10 mouse cellular contexts compared by ENCODE assay signal in the genomic region with DNA sequence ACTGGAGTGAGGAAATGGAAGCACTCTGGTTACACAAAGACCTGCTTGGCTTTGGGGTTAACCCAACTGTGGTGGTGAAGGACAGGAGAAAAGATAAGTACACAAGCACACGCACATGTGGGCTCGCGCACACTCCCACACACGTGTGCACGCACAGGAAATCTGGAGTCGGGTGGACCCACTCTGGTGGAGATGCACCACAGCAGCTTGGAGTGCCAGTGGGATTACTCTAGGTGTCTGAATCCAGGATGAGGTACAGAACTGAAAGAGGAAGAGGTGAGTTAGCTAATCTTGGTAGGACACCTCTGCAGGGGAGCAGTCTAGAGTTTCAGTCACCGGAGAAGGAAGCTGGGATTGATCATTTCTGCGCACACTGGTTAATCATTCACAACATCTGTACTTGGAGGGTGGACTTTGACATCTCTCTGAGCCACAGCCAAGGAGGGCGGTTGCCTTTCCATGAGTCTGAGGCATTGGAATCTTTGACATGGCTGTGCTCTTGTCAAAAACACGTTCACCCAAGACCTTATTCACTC. TPM values are rescaled to one million over a fixed set of nuclear protein-coding genes. Genes with fewer than 3 reads are reported as not detected.
DNase-seq lines count a peak whose midpoint lies in the region; ATAC-seq and TF ChIP-seq lines count a peak whose summit lies in the region.
"Had no signal": no experiment of that assay in that cellular context is flagged by ENCODE, and none has a peak within 500 bp of the region (broad histone marks: within the 10 kb centered on the region; RNA-seq: fewer than 3 reads in every experiment).

No protein-coding gene starts in this region.

- peak overlapping the region; percentile 23; the same call in 1 of the 2 replicates for H3K4me2 ChIP-seq in liver, embryonic 12.5 days
- H3K4me2 ChIP-seq: hindbrain, embryonic 12.5 days had no signal

- no peak for TF ChIP-seq CTCF in kidney, adult 2 months (conservative IDR thresholded peaks at IDR 0.05; ENCODE audit: insufficient read depth, insufficient read length, low read depth, low read length)

- WGBS in kidney, adult 2 months: 50% methylated on average over 10 of the region's 10 CpGs
- WGBS in liver, embryonic 12.5 days (ENCODE audit: insufficient replicate concordance): 33% methylated on average over 10 of the region's 10 CpGs

- no peak overlapping the region for H3K9ac ChIP-seq in liver, embryonic 12.5 days
- H3K9ac ChIP-seq: hindbrain, embryonic 12.5 days had no signal

- 0 out of 2 replicates have a peak, but pooled peaks cover 3% of the 10 kb centered on the region for H3K9me3 ChIP-seq in liver, embryonic 12.5 days (replicated peaks)
- H3K9me3 ChIP-seq: G1E had no signal

- H3K4me1 ChIP-seq in kidney, adult 2 months (ENCODE audit: control insufficient read depth, insufficient read depth, low read length): peaks cover 5% of the 10 kb centered on the region; the same call in 1 of the 2 replicates
- H3K4me1 ChIP-seq in liver, embryonic 12.5 days: peaks cover 20% of the 10 kb centered on the region

- peak; percentile 57 for ATAC-seq in liver, embryonic 12.5 days
- ATAC-seq in erythroblast, adult 5-6 weeks (replicated peaks; ENCODE audit: low FRiP score, poor library complexity, severe bottlenecking): no peak

- no peaks in the 10 kb centered on the region; the same call in 1 of the 2 replicates for H3K36me3 ChIP-seq in kidney, adult 2 months (ENCODE audit: control insufficient read depth, insufficient read depth, low read length)
- H3K36me3 ChIP-seq in liver, embryonic 12.5 days: peaks cover under 1% of the 10 kb centered on the region

- TF ChIP-seq POLR2A in kidney, adult 2 months (IDR thresholded peaks at IDR 0.05; ENCODE audit: low read depth, low read length): no peak

- H3K27ac ChIP-seq in kidney, adult 2 months (ENCODE audit: insufficient read depth, low read depth, low read length): peak overlapping the region; percentile 96
- peak overlapping the region; percentile 76 for H3K27ac ChIP-seq in liver, embryonic 12.5 days
- H3K27ac ChIP-seq: hindbrain, embryonic 12.5 days; macrophage had no signal

- peak; percentile 10 for DNase-seq in retina, embryonic 14.5 days (ENCODE audit: low spot score)
- DNase-seq in retina, postnatal 1 day: no peak
- DNase-seq in kidney, adult 2 months: peak; percentile 94
- no peak for DNase-seq in frontal cortex, postnatal 10 days (ENCODE audit: low spot score in 2 of 2)
- DNase-seq in frontal cortex, postnatal 14 days (ENCODE audit: low spot score in 2 of 2): no peak

- H3K27me3 ChIP-seq in kidney, adult 2 months (replicated peaks; ENCODE audit: control insufficient read depth, insufficient read depth, low read length): no peaks in the 10 kb centered on the region
- H3K27me3 ChIP-seq in liver, embryonic 12.5 days (replicated peaks): no peaks in the 10 kb centered on the region
- H3K27me3 ChIP-seq: hindbrain, embryonic 12.5 days had no signal

- H3K4me3 ChIP-seq in kidney, adult 2 months (ENCODE audit: insufficient read depth, low read depth, low read length): no peak overlapping the region
- no peak overlapping the region for H3K4me3 ChIP-seq in liver, embryonic 12.5 days
- H3K4me3 ChIP-seq: hindbrain, embryonic 12.5 days had no signal

RNA-seq across cellular contexts. Expression of a gene that starts 8.3 kb away (rescaled TPM):
- 828 and 981 TPM in 2 replicates for polyA plus RNA-seq in kidney, adult 2 months (2012; rRNA removed)
- 952 and 1,008 TPM in 2 replicates for polyA plus RNA-seq in liver, embryonic 12.5 days (2016; fragmentation: Nextera tagmentation; extraction: Ambion mirVana)
- total RNA-seq in erythroblast, adult 5-6 weeks (2015; ENCODE audit: low replicate concordance): 637 and 655 TPM in 2 replicates
- 301 and 341 TPM in 2 replicates for total RNA-seq in erythroblast, adult 5-6 weeks (2017; ENCODE audit: low replicate concordance)

RNA-seq across cellular contexts. Expression of a gene that starts 21.3 kb away (rescaled TPM):
- polyA plus RNA-seq in kidney, adult 2 months (2012; rRNA removed): 0.16 and 0.19 TPM in 2 replicates
- polyA plus RNA-seq in liver, embryonic 12.5 days (2016; fragmentation: Nextera tagmentation; extraction: Ambion mirVana): 0.16 and 0.18 TPM in 2 replicates
- not detected in 2 replicates for total RNA-seq in erythroblast, adult 5-6 weeks (2015; ENCODE audit: low replicate concordance)
- total RNA-seq in erythroblast, adult 5-6 weeks (2017; ENCODE audit: low replicate concordance): not detected in 2 replicates
- polyA plus RNA-seq: G1E, macrophage had no signal

RNA-seq across cellular contexts. Expression of a gene that starts 38.5 kb away (rescaled TPM):
- 30.3 and 45.1 TPM in 2 replicates for polyA plus RNA-seq in kidney, adult 2 months (2012; rRNA removed)
- polyA plus RNA-seq in liver, embryonic 12.5 days (2016; fragmentation: Nextera tagmentation; extraction: Ambion mirVana): 12.8 and 13.1 TPM in 2 replicates
- total RNA-seq in erythroblast, adult 5-6 weeks (2015; ENCODE audit: low replicate concordance): 0.96 and 3.6 TPM in 2 replicates
- 1.4 and 2.9 TPM in 2 replicates for total RNA-seq in erythroblast, adult 5-6 weeks (2017; ENCODE audit: low replicate concordance)

Comparison
In these comparisons a context has a peak if more than half of its experiments do, and no peak if none do; other contexts are left out.
1. DNase-seq: peak in retina, embryonic 14.5 days (single experiment) and kidney, adult 2 months (single experiment); none in retina, postnatal 1 day (single experiment), frontal cortex, postnatal 10 days (0 of 2) and frontal cortex, postnatal 14 days (0 of 2).